In genomic region chr1:178326950-178327349, GRCm38 (mm10) we compare ENCODE assay signal across 27 mouse cellular contexts. TPM values are rescaled to one million over a fixed set of nuclear protein-coding genes. Genes with fewer than 3 reads are reported as not detected.
DNase-seq lines count a peak whose midpoint lies in the region; ATAC-seq and TF ChIP-seq lines count a peak whose summit lies in the region.
"Had no signal": no experiment of that assay in that cellular context is flagged by ENCODE, and none has a peak within 500 bp of the region (broad histone marks: within the 10 kb centered on the region; RNA-seq: fewer than 3 reads in every experiment).

No protein-coding gene starts in this region.

- DNase-seq in cerebellum, adult 9-10 months, result peak; percentile 6
- DNase-seq in cerebellum, postnatal 36 days, result no peak
- DNase-seq in liver, postnatal 0 days, result no peak
- peak; percentile 13 for DNase-seq in induced T-regulatory cell, adult 2 months (ENCODE audit: low read depth)
- DNase-seq in right cerebral cortex, adult 18-20 months, result no peak
- DNase-seq: adrenal gland, adult 2 months; adrenal gland, postnatal 10 days; adrenal gland, postnatal 25 days; B cell, adult 2 months; cerebellum, adult 11 months; cerebellum, adult 18-20 months; cerebellum, adult 8-10 months; cerebellum, postnatal 10 days; cerebellum, postnatal 25 days; embryo, embryonic 11 days; forebrain, postnatal 0 days had no signal

- peaks cover 14% of the 10 kb centered on the region; the same call in 1 of the 2 replicates for H3K4me1 ChIP-seq in liver, postnatal 0 days (ENCODE audit: insufficient read depth)
- H3K4me1 ChIP-seq in liver, embryonic 12.5 days, result peaks cover 27% of the 10 kb centered on the region
- H3K4me1 ChIP-seq in neural tube, embryonic 12.5 days, result 0 out of 2 replicates have a peak, but pooled peaks cover under 1% of the 10 kb centered on the region
- peaks cover 1% of the 10 kb centered on the region for H3K4me1 ChIP-seq in neural tube, embryonic 15.5 days
- H3K4me1 ChIP-seq: embryonic facial prominence, embryonic 15.5 days had no signal

- no peak overlapping the region for H3K9ac ChIP-seq in liver, postnatal 0 days (replicated peaks)
- H3K9ac ChIP-seq in liver, embryonic 12.5 days, result no peak overlapping the region
- no peak overlapping the region for H3K9ac ChIP-seq in neural tube, embryonic 12.5 days
- H3K9ac ChIP-seq in neural tube, embryonic 15.5 days (replicated peaks), result no peak overlapping the region
- H3K9ac ChIP-seq: embryonic facial prominence, embryonic 13.5 days; embryonic facial prominence, embryonic 15.5 days; forebrain, embryonic 13.5 days; forebrain, embryonic 15.5 days; forebrain, postnatal 0 days had no signal

- H3K27me3 ChIP-seq in liver, postnatal 0 days (ENCODE audit: insufficient read depth, low read length), result no peaks in the 10 kb centered on the region
- no peaks in the 10 kb centered on the region for H3K27me3 ChIP-seq in liver, embryonic 12.5 days (replicated peaks)
- no peaks in the 10 kb centered on the region for H3K27me3 ChIP-seq in neural tube, embryonic 12.5 days (replicated peaks)
- H3K27me3 ChIP-seq in neural tube, embryonic 15.5 days (replicated peaks), result no peaks in the 10 kb centered on the region
- H3K27me3 ChIP-seq: embryonic facial prominence, embryonic 13.5 days; embryonic facial prominence, embryonic 15.5 days; forebrain, embryonic 13.5 days; forebrain, embryonic 15.5 days; Patski had no signal

- peaks cover 86% of the 10 kb centered on the region for H3K36me3 ChIP-seq in liver, postnatal 0 days (replicated peaks; ENCODE audit: insufficient read depth, low read length)
- peaks cover 91% of the 10 kb centered on the region for H3K36me3 ChIP-seq in liver, embryonic 12.5 days
- H3K36me3 ChIP-seq in neural tube, embryonic 12.5 days, result peaks cover 78% of the 10 kb centered on the region
- H3K36me3 ChIP-seq in neural tube, embryonic 15.5 days, result peaks cover 56% of the 10 kb centered on the region

- no peak for ATAC-seq in liver, postnatal 0 days
- ATAC-seq in liver, embryonic 12.5 days, result no peak
- ATAC-seq in neural tube, embryonic 12.5 days (ENCODE audit: low FRiP score, low read depth), result 0 out of 2 replicates have a peak, but pooled peaks have one; percentile 21
- ATAC-seq in neural tube, embryonic 15.5 days (ENCODE audit: low FRiP score), result no peak
- ATAC-seq: activated CD4-positive, CD25-positive, alpha-beta regulatory T cell, adult 4 months; CD4-positive, CD25-positive, alpha-beta regulatory T cell, adult 4 months; forebrain, embryonic 13.5 days; forebrain, embryonic 15.5 days; forebrain, postnatal 0 days; Patski had no signal

- no peak for TF ChIP-seq CTCF in liver, postnatal 0 days (IDR thresholded peaks at IDR 0.05; ENCODE audit: low read depth)

- 96% methylated on average over 1 of the region's 1 CpGs for whole genome bisulfite sequencing in liver, postnatal 0 days (ENCODE audit: insufficient replicate concordance)
- WGBS in liver, embryonic 12.5 days (ENCODE audit: insufficient replicate concordance), result 84% methylated on average over 1 of the region's 1 CpGs
- WGBS in neural tube, embryonic 12.5 days, result 84% methylated on average over 1 of the region's 1 CpGs
- WGBS in neural tube, embryonic 15.5 days, result 80% methylated on average over 1 of the region's 1 CpGs

- H3K9me3 ChIP-seq in liver, postnatal 0 days (ENCODE audit: low read length), result no peaks in the 10 kb centered on the region
- no peaks in the 10 kb centered on the region for H3K9me3 ChIP-seq in liver, embryonic 12.5 days (replicated peaks)
- H3K9me3 ChIP-seq in neural tube, embryonic 12.5 days, result no peaks in the 10 kb centered on the region
- H3K9me3 ChIP-seq in neural tube, embryonic 15.5 days (replicated peaks), result no peaks in the 10 kb centered on the region
- H3K9me3 ChIP-seq: embryonic facial prominence, embryonic 13.5 days; embryonic facial prominence, embryonic 15.5 days; forebrain, embryonic 13.5 days; forebrain, embryonic 15.5 days had no signal

- no peak overlapping the region for H3K4me2 ChIP-seq in liver, postnatal 0 days (ENCODE audit: low read depth, low read length)
- no peak overlapping the region for H3K4me2 ChIP-seq in liver, embryonic 12.5 days
- no peak overlapping the region for H3K4me2 ChIP-seq in neural tube, embryonic 12.5 days (replicated peaks)
- no peak overlapping the region for H3K4me2 ChIP-seq in neural tube, embryonic 15.5 days
- H3K4me2 ChIP-seq: embryonic facial prominence, embryonic 13.5 days; embryonic facial prominence, embryonic 15.5 days; forebrain, embryonic 13.5 days; forebrain, embryonic 15.5 days had no signal

- peak overlapping the region; percentile 31; the same call in 1 of the 2 replicates for H3K27ac ChIP-seq in liver, postnatal 0 days (ENCODE audit: low read depth)
- H3K27ac ChIP-seq in liver, embryonic 12.5 days, result no peak overlapping the region
- H3K27ac ChIP-seq in neural tube, embryonic 12.5 days, result no peak overlapping the region
- no peak overlapping the region for H3K27ac ChIP-seq in neural tube, embryonic 15.5 days (replicated peaks)
- H3K27ac ChIP-seq: embryonic facial prominence, embryonic 13.5 days; embryonic facial prominence, embryonic 15.5 days; forebrain, embryonic 13.5 days; forebrain, embryonic 15.5 days had no signal

- no peak for TF ChIP-seq EP300 in liver, postnatal 0 days (IDR thresholded peaks at IDR 0.05; ENCODE audit: low read depth)

- H3K4me3 ChIP-seq in liver, postnatal 0 days (ENCODE audit: low read depth, low read length), result no peak overlapping the region
- no peak overlapping the region for H3K4me3 ChIP-seq in liver, embryonic 12.5 days
- no peak overlapping the region for H3K4me3 ChIP-seq in neural tube, embryonic 12.5 days
- H3K4me3 ChIP-seq in neural tube, embryonic 15.5 days (replicated peaks), result no peak overlapping the region
- H3K4me3 ChIP-seq: embryonic facial prominence, embryonic 13.5 days; embryonic facial prominence, embryonic 15.5 days; erythroblast, embryonic 14.5 days; forebrain, embryonic 13.5 days; forebrain, embryonic 15.5 days had no signal

RNA-seq across cellular contexts. Expression of gene Cox20, which starts 8.0 kb away (rescaled TPM):
- polyA plus RNA-seq in liver, postnatal 0 days (2015; fragmentation: Nextera tagmentation; extraction: Ambion mirVana), result 98.3 and 109 TPM in 2 replicates
- polyA plus RNA-seq in liver, embryonic 12.5 days (2016; fragmentation: Nextera tagmentation; extraction: Ambion mirVana), result 103 and 110 TPM in 2 replicates
- 119 and 122 TPM in 2 replicates for polyA plus RNA-seq in neural tube, embryonic 12.5 days (2016; fragmentation: Nextera tagmentation; extraction: Ambion mirVana)
- 115 and 122 TPM in 2 replicates for polyA plus RNA-seq in neural tube, embryonic 15.5 days (2015; fragmentation: Nextera tagmentation; extraction: Ambion mirVana)

RNA-seq across cellular contexts. Expression of gene Hnrnpu, which starts 10.6 kb away (rescaled TPM):
- 106 and 132 TPM in 2 replicates for polyA plus RNA-seq in liver, postnatal 0 days (2015; fragmentation: Nextera tagmentation; extraction: Ambion mirVana)
- polyA plus RNA-seq in liver, embryonic 12.5 days (2016; fragmentation: Nextera tagmentation; extraction: Ambion mirVana), result 556 and 569 TPM in 2 replicates
- polyA plus RNA-seq in neural tube, embryonic 12.5 days (2016; fragmentation: Nextera tagmentation; extraction: Ambion mirVana), result 777 and 861 TPM in 2 replicates
- 224 and 254 TPM in 2 replicates for polyA plus RNA-seq in neural tube, embryonic 15.5 days (2015; fragmentation: Nextera tagmentation; extraction: Ambion mirVana)

Comparison
In these comparisons a context has a peak if more than half of its experiments do, and no peak if none do; other contexts are left out.
1. DNase-seq: peak in cerebellum, adult 9-10 months (single experiment) and induced T-regulatory cell, adult 2 months (single experiment); none in cerebellum, postnatal 36 days (0 of 2), liver, postnatal 0 days (single experiment) and right cerebral cortex, adult 18-20 months (single experiment).